ENCODE assay signal across 11 mouse cellular contexts in genomic region chr1:136859454-136859853, GRCm38 (mm10).
DNase-seq lines count a peak whose midpoint lies in the region; ATAC-seq lines count a peak whose summit lies in the region.
"Had no signal": no experiment of that assay in that cellular context is flagged by ENCODE, and none has a peak within 500 bp of the region (broad histone marks: within the 10 kb centered on the region; RNA-seq: fewer than 3 reads in every experiment).

No protein-coding gene starts in this region.

- H3K9me3 ChIP-seq in kidney, embryonic 16.5 days (ENCODE audit: low read length): no peaks in the 10 kb centered on the region
- H3K9me3 ChIP-seq in liver, embryonic 11.5 days (ENCODE audit: control insufficient read depth, low read length): no peaks in the 10 kb centered on the region
- H3K9me3 ChIP-seq: neural tube, embryonic 12.5 days had no signal

- intact Hi-C loops in gastrocnemius, postnatal 14 days (cut with DNase I; ENCODE audit: low total_unique reads): no loop called here

- H3K27ac ChIP-seq in kidney, embryonic 16.5 days (ENCODE audit: low read length): no peak overlapping the region
- H3K27ac ChIP-seq in liver, embryonic 11.5 days (ENCODE audit: low read depth, low read length): peak overlapping the region; percentile 30; the same call in 1 of the 2 replicates
- H3K27ac ChIP-seq: neural tube, embryonic 12.5 days had no signal

- H3K36me3 ChIP-seq in kidney, embryonic 16.5 days (ENCODE audit: insufficient read depth, low read length): no peaks in the 10 kb centered on the region
- H3K36me3 ChIP-seq in liver, embryonic 11.5 days (ENCODE audit: control insufficient read depth, insufficient read depth, low read length): no peaks in the 10 kb centered on the region
- H3K36me3 ChIP-seq: neural tube, embryonic 12.5 days had no signal

- no peak overlapping the region for H3K4me2 ChIP-seq in kidney, embryonic 16.5 days (replicated peaks; ENCODE audit: low read depth, low read length)
- no peak overlapping the region for H3K4me2 ChIP-seq in liver, embryonic 11.5 days
- H3K4me2 ChIP-seq: neural tube, embryonic 12.5 days had no signal

- H3K9ac ChIP-seq in kidney, embryonic 16.5 days (replicated peaks; ENCODE audit: low read length): no peak overlapping the region
- no peak overlapping the region for H3K9ac ChIP-seq in liver, embryonic 11.5 days (ENCODE audit: low read depth, low read length)
- H3K9ac ChIP-seq: neural tube, embryonic 12.5 days had no signal

- peak; percentile 4 to 55 for DNase-seq in kidney, postnatal 25 days
- peak; percentile 34 to 47 for DNase-seq in adrenal gland, postnatal 36 days
- no peak for DNase-seq in liver, embryonic 11.5 days (ENCODE audit: low spot score)
- DNase-seq in right cerebral cortex, postnatal 10 days (ENCODE audit: low spot score in 2 of 2): no peak
- no peak for DNase-seq in layer of hippocampus, adult 11-12 months (ENCODE audit: low spot score)
- DNase-seq in gastrocnemius, postnatal 14 days: no peak
- DNase-seq: cerebellum, adult 8-10 months; right cerebral cortex, postnatal 25 days had no signal

- 39% methylated on average over 4 of the region's 4 CpGs for WGBS in kidney, embryonic 16.5 days
- WGBS in liver, embryonic 11.5 days: 54% methylated on average over 4 of the region's 4 CpGs

- no peak overlapping the region for H3K4me3 ChIP-seq in kidney, embryonic 16.5 days (ENCODE audit: low read length)
- H3K4me3 ChIP-seq in liver, embryonic 11.5 days (ENCODE audit: low read depth, low read length): no peak overlapping the region
- H3K4me3 ChIP-seq: neural tube, embryonic 12.5 days had no signal

- ATAC-seq in kidney, embryonic 16.5 days (ENCODE audit: low FRiP score, low TSS enrichment): no peak
- ATAC-seq in CD4-positive, CD25-positive, alpha-beta regulatory T cell, adult 4 months: peak; percentile 89
- ATAC-seq in liver, embryonic 11.5 days (replicated peaks; ENCODE audit: low FRiP score): no peak

- peaks cover 3% of the 10 kb centered on the region; the same call in 1 of the 2 replicates for H3K4me1 ChIP-seq in kidney, embryonic 16.5 days (ENCODE audit: insufficient read depth, low read length)
- H3K4me1 ChIP-seq in liver, embryonic 11.5 days (replicated peaks; ENCODE audit: control insufficient read depth, insufficient read depth, low read length): no peaks in the 10 kb centered on the region
- H3K4me1 ChIP-seq: neural tube, embryonic 12.5 days had no signal

- no peaks in the 10 kb centered on the region for H3K27me3 ChIP-seq in kidney, embryonic 16.5 days (ENCODE audit: insufficient read depth, low read length)
- H3K27me3 ChIP-seq in liver, embryonic 11.5 days (replicated peaks; ENCODE audit: control insufficient read depth, insufficient read depth, low read length): no peaks in the 10 kb centered on the region
- H3K27me3 ChIP-seq: neural tube, embryonic 12.5 days had no signal

Comparison
In these comparisons a context has a peak if more than half of its experiments do, and no peak if none do; other contexts are left out.
1. DNase-seq: peak in kidney, postnatal 25 days (2 of 2) and adrenal gland, postnatal 36 days (2 of 2); none in liver, embryonic 11.5 days (single experiment), right cerebral cortex, postnatal 10 days (0 of 2), layer of hippocampus, adult 11-12 months (single experiment) and gastrocnemius, postnatal 14 days (single experiment).